Mouse (Mus musculus): ENCODE data around the gene Gm49369.
"Not testable (repeated sequence)": the region's sequence is repeated elsewhere in the genome, so short reads cannot be mapped to it uniquely, and the experiment has no call there.

Gm49369 gene

DNA sequence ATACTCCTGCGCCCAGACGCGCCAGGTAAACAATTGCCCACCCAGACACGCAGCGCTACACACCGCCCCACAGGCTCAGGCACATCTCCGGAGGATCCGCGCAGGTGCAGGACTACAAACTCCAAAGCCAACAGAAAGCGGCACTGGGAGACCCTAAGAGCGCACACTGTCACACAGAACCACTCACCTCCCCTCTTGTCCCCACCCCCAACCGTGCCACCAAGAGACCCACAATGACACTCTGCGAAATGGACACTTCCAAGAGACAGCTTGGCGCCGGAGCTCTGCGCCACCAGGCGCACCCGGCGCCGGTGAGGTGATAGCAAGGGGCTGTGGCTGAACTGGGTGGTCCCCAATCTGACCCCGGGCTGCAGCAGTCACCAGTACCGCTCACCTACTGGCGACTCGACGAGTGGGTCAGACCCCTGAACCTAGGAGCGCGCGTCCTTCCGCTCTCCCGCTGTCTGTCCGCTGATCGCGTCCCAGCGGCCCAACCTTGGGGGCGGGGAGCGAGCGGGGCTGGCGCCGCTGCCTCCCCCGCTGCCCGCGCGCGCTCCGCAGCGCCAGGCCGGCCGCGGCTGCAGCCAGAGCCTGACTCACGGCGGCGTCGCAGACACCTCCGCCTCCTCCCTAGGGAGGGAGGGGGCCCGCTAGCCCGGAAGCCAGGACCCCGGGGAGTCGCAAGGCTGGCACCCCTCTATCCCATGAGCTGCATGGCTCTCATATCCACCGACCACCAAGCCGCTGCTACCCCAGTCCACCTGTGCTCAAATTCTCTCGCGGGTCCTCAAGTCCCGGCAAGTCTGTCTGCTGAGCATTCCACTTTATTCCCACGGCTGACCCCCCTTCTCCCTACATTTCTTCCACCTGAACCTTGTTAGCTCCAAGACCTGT, 10.5 kb downstream of the Gm49369 start:
- DNase-seq (ENCODE audit: low read depth, low spot score): no peak

GRCm38 (mm10) chr7:142371398-142371767, 11.1 kb downstream of the Gm49369 start:
- DNase-seq (ENCODE audit: low read depth, low spot score): peak; percentile 58

DNA sequence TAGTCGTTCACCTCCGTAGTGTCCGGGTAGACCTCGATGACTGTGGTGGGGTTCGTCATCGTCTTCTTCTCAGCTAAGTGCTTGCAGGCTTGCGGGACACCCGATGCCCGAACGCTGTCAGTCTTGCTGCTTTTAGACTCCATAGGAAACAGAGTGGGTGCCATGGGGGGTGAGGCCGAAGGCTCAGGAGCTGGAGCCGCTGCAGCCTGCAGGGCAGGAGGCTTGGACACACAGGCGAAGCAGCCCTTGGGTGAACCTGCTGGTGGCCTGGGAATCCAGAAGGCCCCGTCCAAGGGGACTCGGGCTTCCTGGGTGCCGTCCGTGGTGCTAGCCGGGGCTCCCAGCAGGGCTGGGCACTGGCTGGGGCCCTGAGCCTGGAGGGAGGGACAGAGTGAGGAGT, 11.5 kb downstream of the Gm49369 start:
- DNase-seq (ENCODE audit: low read depth, low spot score): no peak

DNA sequence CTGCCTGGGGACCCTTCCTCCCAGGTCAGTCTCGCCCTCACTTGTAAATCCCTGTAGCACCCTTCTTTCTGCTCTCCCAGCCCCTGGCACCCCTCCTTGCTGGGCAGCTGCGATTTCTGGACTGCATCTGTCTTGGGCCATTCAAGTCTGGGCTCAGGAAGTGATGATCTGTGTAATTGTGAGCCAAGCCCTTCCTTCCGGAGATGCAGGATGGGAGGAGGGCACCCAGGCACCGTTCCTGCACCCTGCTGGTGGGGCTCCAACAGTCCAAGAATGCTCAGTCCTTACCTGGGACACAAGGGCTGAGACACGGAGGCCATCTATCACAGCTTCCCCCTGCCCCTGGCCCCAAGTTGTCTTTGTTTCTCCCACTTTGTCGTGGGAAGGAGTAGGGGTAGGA, 12.6 kb downstream of the Gm49369 start:
- no peak for DNase-seq (ENCODE audit: low read depth, low spot score)

DNA sequence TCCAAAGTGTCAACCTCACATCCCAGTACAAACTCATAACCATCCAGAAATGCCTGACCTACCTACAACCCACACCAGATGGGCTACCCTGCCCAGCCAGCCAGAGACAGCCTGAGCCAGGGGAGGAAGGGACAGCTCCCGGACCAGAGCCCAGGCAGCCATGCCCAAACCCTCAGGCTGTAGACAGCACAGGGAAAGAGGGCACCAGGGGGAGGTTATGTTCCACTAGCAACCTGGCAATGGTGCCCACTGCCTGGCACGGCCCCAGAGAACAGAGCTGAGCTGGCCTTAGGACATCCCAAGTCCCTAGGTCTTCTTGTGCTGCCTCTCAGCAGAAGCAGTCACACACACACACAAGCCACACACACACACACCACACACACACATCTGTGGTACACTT, 13.6 kb downstream of the Gm49369 start:
- DNase-seq (ENCODE audit: low read depth, low spot score): no peak

DNA sequence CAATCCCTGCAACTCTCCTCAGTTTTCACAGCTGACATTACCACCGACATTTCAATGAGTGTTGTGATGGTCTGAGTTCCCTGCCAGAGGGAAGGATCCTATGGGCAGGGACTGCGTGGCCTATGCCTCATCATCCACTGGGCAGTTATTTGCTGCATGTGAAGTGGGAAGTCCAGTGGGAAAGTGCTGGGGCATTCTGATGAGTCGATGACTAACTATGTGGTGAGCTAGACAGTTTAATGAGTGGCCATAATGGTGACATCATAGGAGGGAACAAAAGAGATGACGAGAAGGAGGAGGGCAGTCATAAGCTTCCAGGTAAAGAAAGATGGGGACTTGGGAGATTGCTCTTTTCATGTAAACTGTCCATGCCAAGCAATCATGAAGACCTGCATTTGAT, 19.4 kb downstream of the Gm49369 start:
- no peak for DNase-seq (ENCODE audit: low read depth, low spot score)

- no peak for DNase-seq (ENCODE audit: low read depth, low spot score)
Measured at GRCm38 (mm10) chr7:142360743-142361142, 21.7 kb downstream of the Gm49369 start.

- DNase-seq (ENCODE audit: low read depth, low spot score): no peak
Measured at GRCm38 (mm10) chr7:142359129-142359528, 23.3 kb downstream of the Gm49369 start.

GRCm38 (mm10) chr7:142357566-142357965, 24.9 kb downstream of the Gm49369 start:
- DNase-seq (ENCODE audit: low read depth, low spot score): no peak

GRCm38 (mm10) chr7:142354661-142355233, 27.7 kb downstream of the Gm49369 start:
- DNase-seq (ENCODE audit: low read depth, low spot score): no peak

- DNase-seq (ENCODE audit: low read depth, low spot score): no peak
Measured at GRCm38 (mm10) chr7:142353854-142354253, 28.6 kb downstream of the Gm49369 start.

DNA sequence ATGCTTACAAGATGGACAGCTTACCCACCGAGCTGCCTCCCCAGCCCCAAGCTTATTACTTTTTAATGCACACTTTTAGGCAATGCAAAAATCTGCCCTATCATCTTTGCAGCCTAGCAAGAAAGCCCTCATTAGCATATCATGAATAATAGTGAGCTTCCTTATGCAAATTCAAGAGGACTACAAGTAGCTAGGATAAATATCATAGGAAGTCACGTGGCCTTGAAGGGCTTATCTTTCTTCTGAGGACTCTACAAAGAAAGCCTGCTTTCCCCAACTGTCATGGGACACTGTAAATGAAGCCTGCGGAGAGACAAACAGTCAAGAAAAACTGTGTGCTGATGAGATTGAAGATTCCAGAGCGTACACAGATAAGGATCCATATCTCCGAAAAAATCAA, 30.9 kb downstream of the Gm49369 start:
- DNase-seq (ENCODE audit: low read depth, low spot score): no peak

DNA sequence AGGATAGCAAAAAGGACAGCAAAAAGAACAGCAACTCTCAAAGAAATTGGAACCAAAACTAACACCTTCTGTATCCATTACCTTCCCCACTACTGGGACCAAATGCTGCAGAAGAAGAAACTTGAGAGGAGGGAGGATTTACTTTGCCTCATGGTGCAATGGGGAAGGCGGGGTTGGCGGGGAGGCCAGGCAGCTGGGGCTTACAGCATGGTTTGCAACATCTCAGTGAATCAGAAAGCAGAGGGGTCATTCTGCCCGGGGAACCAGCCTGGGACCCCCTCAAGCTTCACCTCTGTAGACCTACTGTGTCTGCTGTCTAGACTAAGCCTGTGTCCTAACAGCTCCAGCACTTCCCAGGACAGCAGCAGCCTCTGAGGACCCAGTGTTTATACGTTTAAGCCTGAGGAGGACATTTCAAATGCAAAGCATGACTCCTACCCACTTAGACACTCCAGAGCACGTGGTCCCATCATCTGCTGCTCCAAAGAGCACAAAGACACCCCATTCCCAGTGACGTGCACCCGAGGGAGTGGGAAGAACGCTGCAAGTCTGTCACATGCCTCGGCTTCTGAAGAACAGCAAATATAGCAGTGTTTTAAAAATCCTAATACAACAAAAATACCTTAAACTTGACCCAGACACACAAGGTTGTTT, 33.0 kb downstream of the Gm49369 start:
- peak; percentile 80 for DNase-seq (ENCODE audit: low read depth, low spot score)

DNA sequence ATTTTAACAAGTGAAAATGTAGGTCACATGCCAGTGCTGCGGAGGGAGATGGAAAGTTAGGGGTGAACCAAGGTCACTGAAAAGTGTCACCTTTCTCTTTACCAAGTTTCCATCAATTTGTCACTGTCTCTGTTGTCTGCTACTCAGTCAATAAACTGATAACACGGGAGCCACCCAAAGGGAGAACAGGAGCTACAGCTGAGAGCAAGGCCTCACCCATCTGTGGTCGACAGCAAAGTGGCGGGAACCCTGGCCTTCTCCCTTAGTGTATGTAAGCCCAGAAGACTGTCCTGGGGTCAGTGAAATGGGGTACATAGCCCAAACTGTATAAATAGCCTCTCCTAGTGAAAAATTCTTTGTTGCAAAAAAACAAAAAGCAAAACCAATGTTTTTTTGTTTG, 34.9 kb downstream of the Gm49369 start:
- DNase-seq (ENCODE audit: low read depth, low spot score): no peak

- no peak for DNase-seq (ENCODE audit: low read depth, low spot score)
Measured at GRCm38 (mm10) chr7:142342247-142342640, 40.2 kb downstream of the Gm49369 start.

- no peak for DNase-seq (ENCODE audit: low read depth, low spot score)
Measured at GRCm38 (mm10) chr7:142341564-142342246, 40.8 kb downstream of the Gm49369 start.

GRCm38 (mm10) chr7:142340269-142340970, 42.0 kb downstream of the Gm49369 start:
- peak; percentile 18 for DNase-seq (ENCODE audit: low read depth, low spot score)

DNA sequence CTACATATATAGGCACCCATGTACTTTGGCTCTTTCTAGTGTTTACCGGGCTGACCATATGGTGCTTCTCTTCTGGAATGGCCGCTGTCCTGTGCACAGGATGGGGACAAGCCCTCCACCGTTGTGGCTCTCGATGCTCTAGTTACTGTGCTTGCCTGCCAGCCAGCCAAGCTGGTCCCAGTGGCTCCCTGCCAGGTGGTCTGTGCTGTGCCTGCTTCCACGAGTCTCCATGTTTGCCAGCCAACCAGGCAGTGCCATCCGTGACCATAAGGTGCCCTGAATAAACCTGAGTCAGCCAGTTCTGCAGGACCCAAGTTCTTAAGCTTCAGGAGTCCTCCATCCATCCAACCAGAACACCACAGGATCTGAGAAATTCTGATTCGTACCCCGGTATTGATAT, 47.3 kb downstream of the Gm49369 start:
- DNase-seq (ENCODE audit: low read depth, low spot score): no peak

- DNase-seq (ENCODE audit: low read depth, low spot score): peak; percentile 65
Measured at GRCm38 (mm10) chr7:142334246-142334645, 48.2 kb downstream of the Gm49369 start.

GRCm38 (mm10) chr7:142332741-142333140, 49.7 kb downstream of the Gm49369 start:
- not testable (repeated sequence) for DNase-seq (ENCODE audit: low read depth, low spot score)

DNA sequence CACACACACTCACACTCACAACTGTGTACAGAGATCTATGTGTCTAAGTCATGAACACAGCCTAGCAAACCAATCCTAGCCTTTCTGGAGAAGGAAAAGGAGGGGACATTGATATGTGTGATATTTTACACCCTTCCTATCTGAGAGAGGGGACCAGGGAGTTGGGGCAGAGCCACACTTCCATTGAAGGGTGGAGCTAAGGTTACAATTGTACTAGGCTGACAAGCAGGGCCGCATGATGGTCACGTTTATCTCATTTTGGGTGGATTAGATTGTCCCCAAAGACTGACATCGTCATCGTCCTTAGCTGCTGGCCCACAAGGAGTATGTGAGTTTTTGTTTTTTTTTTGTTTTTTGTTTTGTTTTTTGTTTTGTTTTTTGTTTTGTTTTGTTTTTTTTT, 51.2 kb downstream of the Gm49369 start:
- DNase-seq (ENCODE audit: low read depth, low spot score): no peak

Data from telencephalon, adult 2 months (tissue).